Mouse (Mus musculus): ENCODE measurements around the gene Nhs.

DNA sequence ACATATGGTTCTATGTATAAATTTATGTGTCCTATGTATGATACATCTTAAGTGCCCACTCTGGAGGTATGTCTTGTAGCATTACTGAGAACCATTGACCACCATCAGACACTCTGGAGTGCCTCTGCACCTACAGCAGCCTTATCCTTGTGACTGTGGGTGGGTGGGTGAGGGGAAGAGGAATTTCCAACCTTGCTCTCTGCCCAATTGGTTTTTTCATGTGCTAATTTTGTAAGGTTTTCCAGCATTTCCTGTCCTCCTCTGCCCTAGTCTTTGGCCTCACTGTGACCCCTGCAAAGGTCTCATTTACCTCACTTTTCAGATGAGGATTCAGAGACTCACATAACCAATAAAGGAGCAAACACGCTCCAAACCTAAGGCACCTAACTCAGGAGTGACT lies 107.0 kb downstream of the Nhs start:
- no peak for TF ChIP-seq CTCF (IDR thresholded peaks at IDR 0.05; ENCODE audit: low read depth, low read length)
- TF ChIP-seq POLR2A (IDR thresholded peaks at IDR 0.05; ENCODE audit: extremely low read depth, insufficient read depth, low read length) = no peak
